Mouse (Mus musculus) mouse embryonic stem cell (cell line): ENCODE results near the gene Adad2.

Experiments
- in situ Hi-C, 2 experiments: fragments of 300-500 bp; cut with MboI; formaldehyde crosslinking; loops; 1 replicate in 1 of 2; 3 replicates in 1 of 2; pipeline ENCODE4 v1.14.3; 2019 to 2020; ENCODE audit warnings: low sequenced_read_pairs in 2 of 2, low pct_unique_long_range_greater_than_20kb in 1 of 2, mixed read lengths in 1 of 2; ENCODE audit not compliant: unreplicated experiment in 1 of 2

The Adad2 gene

GRCm38 (mm10) chr8:119634616-119635336, 22.2 kb downstream of the Adad2 start:
- in situ Hi-C loops, result no loop called here

GRCm38 (mm10) chr8:119635378-119635777, 22.8 kb downstream of the Adad2 start, which contains the start of gene Kcng4:
Gene Kcng4 (minus strand): TSS chr8:119635680.
- in situ Hi-C loops, result no loop called here

- in situ Hi-C loops, result no loop called here
These were observed 23.4 kb downstream of the Adad2 start for GRCm38 (mm10) chr8:119635958-119636357.

GRCm38 (mm10) chr8:119636766-119637165, 24.2 kb downstream of the Adad2 start:
- in situ Hi-C loops, result no loop called here

GRCm38 (mm10) chr8:119637381-119637780, 24.8 kb downstream of the Adad2 start:
- in situ Hi-C loops, result no loop called here

GRCm38 (mm10) chr8:119638261-119638660, 25.7 kb downstream of the Adad2 start:
- in situ Hi-C loops, result no loop called here

GRCm38 (mm10) chr8:119639798-119640197, 27.3 kb downstream of the Adad2 start:
- in situ Hi-C loops, result no loop called here

GRCm38 (mm10) chr8:119641058-119641457, 28.5 kb downstream of the Adad2 start:
- in situ Hi-C loops, result no loop called here

GRCm38 (mm10) chr8:119642960-119643359, 30.4 kb downstream of the Adad2 start:
- in situ Hi-C loops, result no loop called here

DNA sequence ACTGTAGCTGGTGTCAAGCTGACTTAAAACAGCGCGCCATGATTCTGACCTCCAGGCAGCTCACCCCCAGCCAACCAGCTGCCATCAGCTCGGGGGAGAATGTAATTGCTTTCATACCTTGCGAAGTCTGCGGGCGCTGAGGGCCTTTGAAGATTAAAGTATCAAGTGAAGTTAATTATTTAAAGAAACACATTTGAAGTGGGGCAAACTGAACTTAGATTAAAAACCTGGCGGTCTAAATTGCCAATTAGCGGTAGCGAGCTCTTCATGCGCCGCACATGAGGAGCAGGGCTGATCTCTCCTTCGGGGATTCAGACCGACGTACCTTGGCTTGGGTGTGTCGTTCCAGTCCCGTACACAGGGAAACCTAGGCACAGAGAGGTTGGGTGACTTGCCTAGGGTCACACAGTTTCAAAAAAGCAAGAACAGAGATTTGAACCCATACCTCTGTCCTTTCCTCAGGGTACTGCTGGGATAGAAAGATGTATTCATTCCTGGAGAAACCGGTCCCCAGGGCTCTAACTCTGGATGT, 31.9 kb downstream of the Adad2 start:
- in situ Hi-C loops, result no loop called here

GRCm38 (mm10) chr8:119644981-119645597, 32.5 kb downstream of the Adad2 start:
- in situ Hi-C loops, result no loop called here

DNA sequence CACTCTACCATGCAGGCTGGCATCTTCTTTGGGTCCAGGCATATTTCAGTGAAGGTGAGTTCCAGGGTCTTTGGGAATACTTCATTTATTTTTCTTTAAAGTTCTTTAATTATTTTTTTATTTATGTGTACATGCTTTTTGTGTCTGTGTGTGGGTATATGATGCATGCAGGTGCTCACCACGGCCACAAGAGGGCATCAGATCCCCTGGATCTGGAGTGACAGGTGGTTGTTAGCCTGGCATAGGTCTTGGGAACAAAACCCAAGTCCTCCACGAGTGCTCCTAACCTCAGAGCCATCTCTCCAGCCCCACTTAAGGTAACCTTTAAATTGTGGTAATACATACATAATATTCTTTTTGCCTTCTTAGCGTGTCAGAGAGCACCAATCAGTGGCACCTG, 33.6 kb downstream of the Adad2 start:
- in situ Hi-C loops, result no loop called here

DNA sequence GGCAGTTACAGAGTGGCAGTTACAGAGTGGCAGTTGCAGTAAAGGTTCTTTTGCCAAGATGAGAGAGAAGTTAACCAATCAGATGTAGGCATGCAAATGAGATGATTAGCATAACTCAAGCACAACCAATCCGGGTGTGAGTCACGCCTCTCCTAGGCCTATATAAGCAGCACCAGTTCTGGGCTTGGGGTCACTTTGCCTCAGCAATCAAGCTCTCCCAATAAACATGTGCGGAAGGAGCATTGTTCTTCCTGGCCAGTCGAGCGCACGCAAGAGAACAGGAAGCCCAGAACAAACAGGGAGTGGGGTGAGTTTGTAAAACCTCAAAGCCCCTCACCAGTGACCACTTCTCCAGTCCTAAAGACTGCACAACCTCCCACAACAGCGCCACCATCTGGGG, 34.3 kb downstream of the Adad2 start:
- in situ Hi-C loops, result no loop called here

GRCm38 (mm10) chr8:119651324-119651723, 38.8 kb downstream of the Adad2 start:
- in situ Hi-C loops, result no loop called here

GRCm38 (mm10) chr8:119656709-119657464, 44.3 kb downstream of the Adad2 start:
- in situ Hi-C loops, result no loop called here

DNA sequence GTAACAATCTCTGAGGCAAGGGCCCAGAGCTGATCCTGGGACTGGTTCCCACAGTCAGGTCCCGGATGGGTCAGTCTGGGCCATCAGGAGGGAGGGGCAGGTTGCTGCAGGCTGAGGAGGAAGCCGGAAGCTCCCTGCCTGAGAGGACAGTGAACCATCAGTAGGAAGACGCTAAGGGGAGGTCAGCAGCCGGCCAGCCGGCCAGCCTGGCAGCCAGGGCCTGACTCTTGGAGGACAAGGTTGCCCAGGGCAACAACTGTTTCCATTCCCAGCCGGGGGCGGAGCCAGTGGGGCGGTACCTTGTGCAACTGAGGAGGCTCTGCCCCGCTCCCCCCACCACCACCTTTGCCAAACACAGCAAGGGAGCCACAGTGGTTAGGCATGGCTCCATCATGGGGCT, 48.5 kb downstream of the Adad2 start:
- in situ Hi-C loops, result no loop called here

- in situ Hi-C loops, result no loop called here
These were observed 49.3 kb downstream of the Adad2 start for GRCm38 (mm10) chr8:119661892-119662291.

GRCm38 (mm10) chr8:119663440-119663839, 50.9 kb downstream of the Adad2 start:
- in situ Hi-C loops, result no loop called here

- in situ Hi-C loops, result no loop called here
These were observed 52.7 kb downstream of the Adad2 start for GRCm38 (mm10) chr8:119665270-119665669.
